Mouse (Mus musculus) frontal cortex, postnatal 36 days (tissue): ENCODE results near the gene Ano1.

Source experiments
- DNase-seq, 2 experiments: peaks; one replicate each; pipeline ENCODE4 v3.0.0; 2022; ENCODE audit warnings: low spot score in 2 of 2

The Ano1 gene

DNA sequence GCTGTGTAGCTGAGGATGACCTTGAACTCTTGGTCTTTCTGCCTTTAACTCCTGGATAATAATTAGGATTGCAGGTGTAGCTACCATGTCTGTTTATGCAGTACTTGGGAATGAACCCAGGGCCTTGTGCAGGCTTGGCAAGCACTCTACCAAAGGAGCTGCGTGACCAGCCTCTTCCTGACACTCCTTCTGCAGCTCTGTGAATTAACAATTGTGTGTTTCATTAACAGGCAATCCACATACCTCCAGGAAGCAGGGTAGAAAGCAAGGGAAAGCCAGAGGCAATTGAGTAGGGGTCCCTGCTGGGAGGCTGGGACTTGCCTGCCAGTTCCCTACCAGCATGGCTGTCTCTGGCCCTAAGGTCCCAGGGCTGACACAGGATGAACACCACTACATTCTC is 111.0 kb downstream of the Ano1 start:
- no peak for DNase-seq

DNA sequence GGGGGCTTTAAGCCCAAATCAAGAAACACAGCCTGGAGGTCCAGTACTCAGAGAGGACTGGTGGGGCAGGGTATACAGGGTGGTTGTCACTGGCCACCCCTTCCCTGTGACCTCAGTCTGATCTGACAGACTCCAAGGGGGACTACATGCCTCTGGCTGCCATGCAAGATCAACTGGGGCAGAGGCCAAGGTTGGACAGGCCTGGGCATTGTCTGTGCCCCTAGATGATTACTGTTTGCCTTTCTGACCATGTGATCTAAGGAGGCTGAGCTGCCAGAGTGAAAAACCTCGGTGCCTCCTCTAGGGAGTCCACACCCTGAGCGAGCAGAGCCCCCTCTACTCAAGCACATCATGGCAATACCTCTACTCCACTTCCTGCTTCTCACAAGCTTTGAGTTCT is 115.8 kb downstream of the Ano1 start:
- DNase-seq = no peak

DNA sequence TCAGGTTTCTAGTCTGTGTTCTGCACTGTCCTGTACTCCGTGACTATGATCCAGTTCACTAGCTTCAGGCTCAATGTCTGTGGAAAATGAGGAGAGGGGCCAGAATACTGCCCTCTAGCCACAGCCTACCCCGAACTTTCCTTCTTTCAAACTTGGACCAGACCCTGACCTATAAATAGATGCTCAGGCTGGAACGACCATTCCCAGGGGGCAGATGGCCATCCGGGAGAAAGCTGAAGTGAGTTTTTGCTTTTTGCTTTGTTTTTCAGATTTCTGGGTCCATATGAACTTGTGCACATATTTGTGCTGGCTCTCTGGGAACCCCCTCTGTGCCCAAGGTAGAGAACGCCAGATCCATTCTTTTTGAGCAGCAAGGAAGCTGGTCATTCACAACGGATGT is 116.9 kb downstream of the Ano1 start:
- no peak for DNase-seq

DNA sequence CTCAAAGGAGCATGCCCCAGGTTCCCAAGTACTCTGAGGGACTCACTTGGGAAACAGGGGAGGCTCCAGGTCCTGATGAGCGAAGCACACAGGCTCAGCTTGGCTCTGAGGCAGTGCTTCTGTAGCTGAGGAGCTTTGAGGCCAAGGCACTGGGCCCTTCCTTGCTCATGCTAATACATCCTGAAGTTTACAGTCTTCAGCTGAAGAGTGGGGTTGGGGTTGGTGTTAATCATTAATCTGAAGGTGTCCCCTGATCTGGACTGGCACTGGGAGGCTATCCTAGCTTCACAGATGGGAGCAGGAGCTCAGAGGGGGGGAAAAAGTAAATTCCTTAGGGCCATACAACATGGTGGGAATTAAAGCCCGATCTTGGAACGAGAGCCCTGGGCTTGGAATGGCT is 117.3 kb downstream of the Ano1 start:
- no peak for DNase-seq

DNA sequence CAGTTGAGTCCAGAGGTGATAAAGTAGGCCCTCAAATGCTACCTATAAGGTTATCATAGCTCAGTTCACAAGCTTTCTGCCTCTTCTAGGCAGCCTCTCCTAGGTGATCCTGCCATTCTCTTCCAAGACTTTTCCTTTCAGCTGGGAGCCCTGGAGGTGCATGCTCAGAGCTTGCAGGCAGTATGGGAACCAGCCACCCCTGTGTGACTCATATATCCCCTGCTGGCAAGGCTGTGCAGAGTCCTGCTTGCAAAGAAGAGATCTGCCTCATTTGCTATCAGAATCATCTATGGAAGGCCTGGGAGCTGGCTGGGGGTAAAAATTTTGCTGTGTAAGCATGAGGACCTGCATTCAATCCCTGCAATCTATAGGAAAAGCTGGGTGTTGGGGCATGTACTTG is 119.5 kb downstream of the Ano1 start:
- no peak for DNase-seq

DNA sequence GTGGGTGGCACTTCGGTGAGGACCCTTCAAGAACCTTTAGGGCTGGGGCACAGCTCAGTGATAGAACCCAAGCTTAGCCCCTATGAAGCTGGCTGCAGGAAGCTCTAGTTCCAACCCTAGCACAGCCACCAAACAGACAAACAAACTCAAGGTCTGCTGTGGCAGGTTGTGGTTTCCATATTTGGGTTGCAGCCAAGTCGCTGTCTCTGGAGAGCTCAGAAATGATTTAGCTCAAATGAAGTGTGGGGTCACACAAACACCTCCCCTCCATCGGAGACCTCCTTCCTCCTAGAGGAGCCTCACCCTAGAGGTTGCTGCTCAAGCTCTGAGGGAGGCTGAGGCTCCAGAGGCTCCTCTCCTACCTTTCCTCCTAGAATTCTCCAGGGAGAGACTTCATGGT is 121.2 kb downstream of the Ano1 start:
- DNase-seq = no peak

DNA sequence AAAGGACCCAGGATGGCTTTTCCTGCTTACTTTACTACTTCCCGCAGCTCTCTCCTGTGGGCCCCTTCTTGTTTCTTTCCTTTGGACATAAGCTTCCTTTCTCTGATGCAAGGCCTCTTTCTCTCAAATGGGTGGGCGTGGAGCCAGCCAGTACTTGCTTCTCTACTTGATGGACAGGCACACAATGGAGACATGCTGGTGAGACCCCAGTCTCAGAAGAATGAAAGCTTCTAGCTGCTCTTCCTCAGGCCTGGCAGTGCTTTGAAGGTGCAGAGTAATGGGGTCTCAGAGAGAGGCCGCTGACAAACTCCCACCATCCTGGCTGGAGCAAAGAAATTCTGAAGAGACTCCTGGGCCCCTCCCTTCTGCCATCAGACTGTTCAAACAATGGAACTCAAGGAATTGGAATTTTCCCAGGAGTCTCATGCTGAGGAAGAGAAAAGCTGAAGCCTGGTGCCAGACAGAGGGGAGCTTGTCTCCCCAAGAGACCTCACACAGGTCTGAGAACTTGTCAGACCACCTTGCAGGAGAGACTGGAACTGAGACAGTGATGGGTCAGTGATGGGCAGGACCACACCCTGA is 123.3 kb downstream of the Ano1 start:
- DNase-seq = no peak

DNA sequence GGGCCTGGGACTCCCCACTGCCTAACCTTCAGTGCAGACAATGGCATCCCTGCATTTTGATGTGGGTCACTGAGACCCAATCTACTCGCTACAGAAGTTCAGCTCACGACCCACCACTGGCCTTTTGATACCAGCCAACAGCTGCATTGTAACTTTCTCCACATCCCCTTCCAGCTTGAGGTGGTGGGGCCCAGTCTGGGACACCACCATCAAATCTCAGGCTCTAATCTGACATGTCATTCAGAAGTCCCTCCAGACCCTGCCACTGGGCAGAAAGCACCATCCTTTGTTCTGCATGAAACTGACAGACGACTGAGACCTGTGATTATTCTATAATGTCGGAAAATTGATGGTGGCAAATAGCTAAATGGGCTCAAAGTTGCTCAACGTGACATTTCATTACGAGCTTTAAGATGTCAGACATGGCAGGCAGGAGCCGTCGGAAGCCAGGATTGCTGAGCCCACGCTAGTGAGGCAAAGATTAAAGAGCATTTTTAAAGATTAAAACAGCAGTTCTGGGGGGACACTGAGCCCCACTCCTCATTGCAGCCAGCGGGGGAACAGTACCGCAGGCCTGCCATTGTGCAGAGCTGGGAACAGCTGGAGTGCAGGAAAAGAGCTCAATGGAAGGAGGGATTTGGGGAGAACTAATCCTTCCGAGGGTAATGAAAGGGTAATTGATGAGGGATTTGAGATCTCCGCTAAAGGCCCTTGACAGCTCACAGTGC is 124.0 kb downstream of the Ano1 start:
- DNase-seq = no peak

DNA sequence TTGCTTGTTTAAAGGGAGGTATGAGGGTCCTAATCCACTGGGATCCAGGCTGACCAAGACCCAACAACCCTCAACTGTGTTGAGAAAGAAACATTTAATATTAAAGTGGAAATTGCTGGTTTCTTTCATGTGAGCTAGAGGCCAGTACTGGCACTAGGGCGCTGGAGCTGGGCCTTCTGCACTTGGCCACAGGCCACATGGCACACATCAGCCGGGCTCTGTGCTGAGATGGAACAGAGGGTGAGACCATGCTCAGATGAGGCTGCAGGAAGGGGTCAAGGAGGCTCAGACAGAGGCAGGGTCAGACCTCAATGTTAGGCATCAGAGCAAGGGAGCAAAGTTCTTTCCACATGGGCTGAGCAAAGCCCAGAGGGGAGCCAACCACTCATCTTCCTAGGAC is 125.7 kb downstream of the Ano1 start:
- DNase-seq = no peak

DNA sequence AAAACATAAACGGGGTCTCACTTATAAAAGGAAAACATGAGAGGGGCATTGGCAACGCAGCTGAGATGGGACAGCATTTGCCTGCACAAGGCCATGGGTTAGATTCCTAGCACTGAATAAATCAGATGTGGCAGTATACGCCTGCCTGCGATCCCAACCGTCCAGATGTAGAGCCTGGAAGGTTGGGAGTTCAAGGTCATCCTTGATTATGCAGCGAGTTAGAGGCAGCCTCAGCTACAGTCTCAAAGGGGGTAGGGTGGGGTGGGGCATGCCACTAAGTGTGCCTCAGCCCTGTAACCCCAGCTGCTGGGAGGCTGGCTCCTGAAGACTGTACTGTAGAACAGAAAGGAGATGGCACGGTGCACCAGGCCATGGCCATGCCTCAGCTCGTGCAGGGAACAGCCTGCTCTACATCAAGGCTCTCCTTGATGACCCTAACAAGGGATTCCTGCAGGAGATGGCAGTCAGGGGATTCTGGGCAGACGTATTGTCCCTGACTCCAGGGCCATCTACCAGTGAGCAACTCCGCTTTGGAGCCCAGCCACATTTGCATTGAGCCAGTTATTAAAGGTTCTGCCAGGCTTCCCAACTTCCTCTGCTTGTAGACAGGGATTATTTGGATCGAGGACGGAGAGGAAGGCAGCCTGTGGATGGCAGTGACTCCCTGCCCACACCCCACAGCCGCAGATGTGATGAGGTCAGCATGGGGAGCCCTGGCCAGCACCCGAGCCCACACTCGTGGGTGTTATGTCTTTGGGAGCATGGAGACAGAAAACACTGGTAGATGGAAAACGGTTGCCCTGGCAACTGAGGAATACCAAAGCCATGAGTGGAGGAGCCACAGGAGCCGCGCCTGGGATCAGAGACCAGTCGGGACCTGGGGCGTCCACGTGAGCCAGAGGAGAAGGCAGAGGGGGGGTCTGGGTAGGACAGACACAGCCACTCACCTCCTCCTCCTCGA is 130.8 kb downstream of the Ano1 start:
- DNase-seq = peak; percentile 24 to 36

DNA sequence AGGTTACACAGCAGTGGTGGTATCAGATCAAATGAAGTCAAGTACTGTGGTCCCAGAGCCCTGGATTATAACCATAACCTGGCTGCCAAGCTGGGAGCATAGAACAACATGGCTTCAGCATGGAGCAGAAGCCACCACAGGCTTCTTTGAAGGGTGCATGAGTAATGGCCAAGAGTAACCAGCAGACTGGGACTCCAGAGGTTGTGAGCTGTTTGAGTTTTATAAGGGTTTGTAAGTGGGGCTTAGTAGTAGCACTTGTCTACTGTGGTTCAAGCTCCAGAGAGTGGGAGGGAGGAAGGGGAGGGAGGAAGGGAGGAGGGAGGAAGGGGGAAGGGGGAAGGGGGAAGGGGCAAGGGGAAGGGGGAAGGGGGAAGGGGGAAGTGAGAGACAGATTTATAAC is 131.5 kb downstream of the Ano1 start:
- DNase-seq = no peak

DNA sequence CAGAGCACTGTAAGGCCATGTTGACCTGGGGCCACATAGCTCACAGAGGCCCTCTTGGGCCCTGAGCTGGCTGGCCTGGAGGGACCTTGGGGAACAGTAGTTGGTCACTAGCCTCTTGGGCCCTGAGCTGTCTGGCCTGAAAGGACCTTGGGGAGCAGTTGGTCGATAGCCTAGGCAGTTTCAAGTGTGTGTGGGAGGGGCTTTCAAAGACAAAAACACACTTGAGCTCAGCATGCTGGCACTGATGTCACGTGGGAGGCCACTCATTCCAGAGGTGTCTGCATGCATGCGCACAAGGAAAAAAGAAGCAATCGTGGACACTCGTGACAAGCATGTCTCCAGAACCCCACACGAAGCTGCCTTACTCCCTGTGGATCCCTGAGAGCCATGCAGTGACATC is 136.4 kb downstream of the Ano1 start:
- no peak for DNase-seq

DNA sequence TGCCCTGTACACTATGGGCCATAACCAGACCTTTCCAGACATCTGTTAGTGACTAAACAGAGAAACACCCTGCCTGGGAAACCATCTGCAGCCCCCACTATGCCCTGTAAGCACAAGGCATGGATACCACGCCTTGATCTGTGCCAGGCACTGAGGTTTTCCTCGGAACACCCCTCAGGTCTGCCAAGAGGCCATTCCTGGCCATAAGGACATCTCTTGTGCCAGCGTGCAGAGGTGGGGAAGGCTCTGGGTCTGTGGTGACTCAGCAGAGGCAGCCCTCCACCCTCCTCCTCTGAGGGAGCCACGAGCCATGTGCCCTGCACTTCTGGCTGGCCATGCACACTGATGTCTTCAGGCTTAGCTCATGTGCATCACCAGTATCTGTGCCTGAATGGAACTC is 138.9 kb downstream of the Ano1 start:
- no peak for DNase-seq

DNA sequence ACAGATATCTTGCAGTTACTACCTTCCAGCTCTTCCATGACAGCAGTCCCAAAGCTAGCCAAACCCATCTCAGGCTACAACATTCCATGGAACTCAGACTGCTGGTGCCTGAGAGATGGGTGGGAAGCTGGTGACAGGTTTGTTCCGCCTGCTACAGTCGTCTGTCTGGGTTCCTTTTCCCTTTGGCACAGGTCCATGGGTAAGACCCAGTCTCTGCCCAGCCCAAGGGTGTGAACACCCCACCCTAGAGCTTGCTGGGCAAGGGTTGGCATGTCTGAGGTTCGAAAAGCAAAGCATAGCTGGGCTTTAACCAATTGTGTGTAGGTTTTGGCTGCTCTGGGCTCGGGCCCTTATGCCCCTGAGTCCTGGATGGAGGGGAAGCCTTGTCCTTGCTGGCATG is 139.4 kb downstream of the Ano1 start:
- no peak for DNase-seq

DNA sequence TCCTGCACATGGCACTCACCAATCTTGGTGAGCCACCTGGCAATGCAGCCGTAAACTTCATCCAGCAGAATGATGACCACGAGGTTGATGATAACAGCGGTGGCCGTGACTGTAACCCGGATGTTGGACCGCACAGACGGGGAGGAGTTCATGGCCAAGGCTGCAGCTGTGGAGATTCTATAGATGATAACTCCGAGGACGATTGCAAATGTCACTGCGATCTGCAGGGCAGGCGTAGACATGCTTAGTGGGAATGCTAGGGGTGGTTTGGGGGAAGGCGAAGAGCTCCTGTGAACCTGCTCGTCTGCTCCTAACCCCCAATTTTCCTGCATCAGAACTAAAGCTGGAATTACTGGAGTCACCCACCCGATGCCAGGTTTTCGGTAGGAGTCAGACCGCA is 140.2 kb downstream of the Ano1 start:
- DNase-seq = no peak

DNA sequence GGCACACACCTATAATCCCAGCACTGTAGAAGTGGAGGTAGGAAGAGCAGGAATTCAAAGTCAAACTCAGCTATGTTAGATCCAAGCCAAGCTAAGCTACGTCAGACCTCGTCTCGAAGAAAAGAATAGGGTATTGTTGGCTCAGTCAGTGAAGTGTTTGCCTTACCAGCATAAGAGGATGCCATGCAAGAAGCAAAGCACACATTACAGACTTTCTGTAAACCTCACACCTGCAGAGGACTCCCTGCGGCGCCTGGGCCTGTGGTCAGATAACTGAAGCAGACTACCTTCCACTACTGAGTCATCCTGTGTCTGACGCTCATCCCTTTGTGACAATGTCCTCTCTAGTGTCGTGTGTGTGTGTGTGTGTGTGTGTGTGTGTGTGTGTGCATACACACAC is 142.2 kb downstream of the Ano1 start:
- no peak for DNase-seq

DNA sequence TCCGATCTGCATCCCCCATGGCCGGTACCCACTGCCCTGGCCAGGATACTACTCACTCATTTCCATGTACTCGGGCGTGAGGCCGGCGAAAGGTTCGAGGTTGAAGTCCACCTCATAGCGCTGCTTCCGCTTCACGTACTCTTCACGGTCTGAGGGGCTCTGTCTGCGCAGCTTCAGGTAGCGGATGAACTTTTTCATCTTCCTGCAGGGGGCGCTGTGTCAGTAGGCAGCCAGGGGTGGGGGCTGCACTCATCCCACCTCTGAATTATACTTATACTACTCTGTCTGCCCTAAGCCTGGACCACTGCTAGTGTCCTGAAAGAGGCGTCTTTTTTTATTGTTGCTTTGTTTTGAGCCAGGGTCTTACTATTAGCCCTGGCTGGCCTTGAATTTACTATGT is 143.9 kb downstream of the Ano1 start:
- no peak for DNase-seq

DNA sequence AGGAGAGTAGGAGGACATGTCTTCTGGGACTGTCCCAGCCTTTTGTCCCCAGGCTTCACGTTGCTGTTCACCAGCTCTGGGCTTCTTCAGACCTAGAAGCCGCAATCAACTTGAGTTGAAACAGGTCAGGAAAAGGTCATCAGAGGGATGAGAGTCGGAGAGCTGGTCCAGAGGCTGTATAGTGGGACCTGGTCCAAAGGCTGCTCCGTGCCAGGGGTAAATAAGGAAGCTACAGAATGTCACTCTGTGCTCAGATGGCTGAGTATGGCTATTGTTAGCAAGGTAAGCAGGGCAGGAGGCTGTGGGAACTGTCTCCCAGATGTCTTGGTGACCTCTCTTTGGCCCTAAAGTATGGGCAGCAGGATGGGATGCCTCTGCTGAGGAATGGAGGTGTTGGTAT is 147.0 kb downstream of the Ano1 start:
- no peak for DNase-seq

DNA sequence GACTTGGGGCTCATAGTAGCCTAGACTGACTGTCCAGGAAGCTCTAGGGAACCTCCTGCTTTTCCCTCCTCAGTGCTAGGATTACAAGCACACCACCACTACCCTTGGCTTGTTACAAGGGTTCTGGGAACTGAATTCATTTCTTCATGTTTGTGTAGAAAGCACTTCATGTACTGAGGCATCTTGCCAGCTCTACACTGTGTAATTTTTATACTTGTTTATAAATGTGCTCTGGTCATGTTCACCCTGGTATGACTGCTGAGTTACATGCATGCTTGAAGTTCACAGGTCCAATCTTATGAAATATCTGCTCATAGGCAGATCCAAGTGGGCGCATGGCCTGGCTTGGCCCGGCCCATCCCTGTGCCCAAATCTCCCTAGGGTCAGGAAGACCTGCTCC is 147.5 kb downstream of the Ano1 start:
- DNase-seq = no peak

DNA sequence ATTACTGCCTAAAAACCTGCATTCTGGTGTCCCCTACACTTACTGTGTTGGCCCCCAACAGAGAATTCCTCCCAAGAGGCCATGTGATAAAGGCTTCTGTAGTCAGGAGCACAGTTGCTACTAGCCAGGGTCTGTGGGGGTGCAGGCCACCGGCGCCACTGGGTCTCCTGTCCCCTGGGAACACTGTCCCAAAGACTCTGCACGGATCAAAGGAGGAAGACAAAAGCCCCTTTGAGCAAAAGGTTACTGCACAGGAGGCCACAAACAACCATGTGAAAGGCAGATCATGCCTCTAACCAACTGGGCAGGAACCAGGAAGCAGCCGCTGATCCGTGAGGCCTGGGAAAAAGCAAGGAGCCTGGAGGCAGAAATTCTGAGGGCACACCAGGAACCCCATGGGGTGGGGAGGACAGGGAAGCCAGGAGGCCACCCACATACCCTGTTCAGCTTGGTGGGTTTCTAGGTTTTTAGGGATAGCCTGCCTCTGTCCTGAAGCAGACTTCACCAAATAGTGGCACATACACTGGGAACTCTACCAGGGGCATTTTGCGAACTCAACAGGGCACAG is 151.4 kb downstream of the Ano1 start:
- no peak for DNase-seq

DNA sequence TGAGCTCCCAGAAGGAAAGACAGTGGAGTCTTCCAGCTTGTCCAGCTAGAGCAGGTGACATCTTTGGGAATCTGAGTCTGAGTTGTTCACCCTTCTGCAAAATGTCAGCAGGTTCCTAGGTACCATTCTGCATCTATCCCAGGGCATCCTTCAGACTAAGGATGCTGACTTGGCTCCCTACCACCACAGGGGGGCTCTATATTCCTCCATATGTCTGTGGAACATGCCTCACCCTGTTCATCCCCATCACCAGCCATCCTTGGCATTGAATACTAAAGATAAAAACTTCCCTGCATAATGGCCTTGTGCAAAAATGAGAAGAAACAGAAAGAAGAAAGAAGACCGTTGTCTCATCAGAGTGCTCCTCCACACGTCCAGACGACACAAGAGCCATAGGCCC is 162.3 kb downstream of the Ano1 start:
- no peak for DNase-seq

DNA sequence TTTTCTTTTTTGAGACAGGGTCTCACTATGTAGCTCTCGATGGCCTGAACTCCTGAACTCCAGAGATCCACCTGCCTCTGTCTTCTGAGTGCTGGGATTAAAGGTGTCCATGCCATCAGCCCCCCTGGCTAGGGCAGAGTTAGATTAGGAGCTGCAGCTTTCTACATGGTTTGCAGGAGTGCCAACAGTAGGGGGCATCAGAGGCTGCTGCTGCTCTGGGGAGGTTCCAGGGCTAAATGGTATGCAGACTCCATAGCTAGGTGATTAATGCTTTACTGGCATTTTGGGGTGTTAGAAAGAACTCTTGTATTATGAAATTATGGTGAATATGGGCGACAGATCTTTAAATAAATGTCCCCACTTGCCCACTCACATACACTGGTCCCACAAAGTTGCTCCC is 164.5 kb downstream of the Ano1 start:
- peak; percentile 57 to 64 for DNase-seq

DNA sequence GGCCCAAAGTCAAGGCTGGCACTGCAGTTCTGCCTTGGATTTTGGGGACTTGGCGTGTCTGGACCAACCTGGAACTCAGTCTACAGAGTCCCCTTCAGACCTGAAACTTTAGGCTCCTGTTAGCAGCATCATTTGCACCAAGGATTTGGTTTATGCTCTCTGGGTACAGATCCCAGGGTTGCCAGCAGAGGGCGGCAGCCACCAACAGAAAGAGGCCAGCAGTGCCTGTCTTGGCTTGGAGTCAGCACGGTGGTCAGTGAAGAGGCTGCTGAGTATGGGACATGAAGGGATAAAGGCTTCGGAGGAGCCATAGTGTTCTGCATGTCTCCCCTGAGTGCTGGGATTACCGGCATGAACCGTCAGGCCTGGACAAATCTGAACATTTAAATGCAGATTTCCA is 166.1 kb downstream of the Ano1 start:
- peak; percentile 57 to 72 for DNase-seq
